Mouse (Mus musculus) intestine, postnatal 0 days (tissue): ENCODE measurements around the gene Msrb3. TPM values are rescaled to one million over a fixed set of nuclear protein-coding genes. Genes with fewer than 3 reads are reported as not detected.

Experiments
- ATAC-seq: fragments of 200-750 bp; cut with Nextera tagmentation; 2 replicates; pipeline ENCODE4 v1.8.0; 2017; ENCODE audit warnings: mild to moderate bottlenecking, moderate TSS enrichment, moderate library complexity
- H3K27ac ChIP-seq: fragments of 300-500 bp; sonication (generic); 2 replicates; pipeline ENCODE4 v1.5.1; 2014; ENCODE audit warnings: mild to moderate bottlenecking, low read depth, low read length, moderate library complexity
- H3K27me3 ChIP-seq: fragments of 300-500 bp; sonication (generic); replicated peaks from 2 replicates; pipeline ENCODE4 v1.6.1; 2014; ENCODE audit warnings: low read length, mixed read lengths; ENCODE audit not compliant: control insufficient read depth, insufficient read depth
- H3K36me3 ChIP-seq: fragments of 300-500 bp; sonication (generic); 2 replicates; pipeline ENCODE4 v1.6.1; 2014; ENCODE audit warnings: mild to moderate bottlenecking, moderate library complexity; ENCODE audit not compliant: control insufficient read depth, insufficient read depth
- H3K4me1 ChIP-seq: fragments of 300-500 bp; sonication (generic); replicated peaks from 2 replicates; pipeline ENCODE4 v1.6.1; 2014; ENCODE audit warnings: antibody characterized with exemption, low read length, mixed read lengths; ENCODE audit not compliant: control insufficient read depth, insufficient read depth
- H3K4me2 ChIP-seq: fragments of 300-500 bp; sonication (generic); replicated peaks from 2 replicates; pipeline ENCODE4 v1.6.1; 2014; ENCODE audit warnings: low read depth, mild to moderate bottlenecking, moderate library complexity
- H3K4me3 ChIP-seq: fragments of 300-500 bp; sonication (generic); 2 replicates; pipeline ENCODE4 v1.5.1; 2014; ENCODE audit warnings: low read depth, low read length
- H3K9ac ChIP-seq: fragments of 300-500 bp; sonication (generic); 2 replicates; pipeline ENCODE4 v1.6.1; 2014; ENCODE audit warnings: mild to moderate bottlenecking, low read depth, low read length
- H3K9me3 ChIP-seq: fragments of 300-500 bp; sonication (generic); 2 replicates; pipeline ENCODE4 v1.6.1; 2016; ENCODE audit warnings: mixed run types; ENCODE audit not compliant: control insufficient read depth
- CTCF ChIP-seq: sonication (generic); IDR thresholded peaks from 2 replicates; pipeline ENCODE4 v1.5.1; 2016; ENCODE audit warnings: low read depth, mild to moderate bottlenecking, control low read depth, antibody characterized with exemption, moderate library complexity
- WGBS: fragments of 180-500 bp; shearing (Covaris S2); extraction: QIAGEN DNeasy Blood & Tissue Kit; methylation state at CpG from one replicate; pipeline ENCODE4 v1.1.7; 2014; 5-methylcytosine and 5-hydroxymethylcytosine counted together
- polyA plus RNA-seq: library from polyadenylated mRNA; unstranded; fragments of >200 nt; fragmentation: Nextera tagmentation; extraction: Ambion mirVana; gene quantifications from 2 replicates; pipeline ENCODE4 v1.2.1, GENCODE M21; 2015

The Msrb3 gene
- polyA plus RNA-seq, 1 experiment from 2014 or later: 17.2 TPM

DNA sequence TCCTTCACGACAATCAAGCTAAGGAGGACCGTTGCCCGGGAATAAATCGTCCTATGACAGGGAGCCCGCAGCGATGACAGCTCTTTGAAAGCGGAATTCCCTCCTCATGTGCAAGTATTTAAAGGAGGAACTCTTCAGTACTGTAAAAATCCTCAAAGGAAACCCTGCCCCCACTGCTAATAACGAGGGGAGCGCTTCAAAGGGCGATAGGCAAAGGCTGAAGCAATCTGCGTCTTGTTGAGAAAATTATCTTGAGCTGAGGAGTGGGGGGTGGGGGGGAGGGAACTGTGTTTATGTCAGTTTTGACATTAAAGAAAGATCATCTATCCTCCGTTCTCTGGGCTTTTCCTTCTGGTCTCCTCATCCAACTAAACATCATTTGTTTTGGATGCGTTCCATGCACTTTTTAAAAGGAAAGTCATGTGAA is 104.5 kb downstream of the Msrb3 start:
- Histone ChIP-seq H3K9ac (no peak overlapping the region), H3K4me1 (0 out of 2 replicates have a peak, but pooled peaks cover 3% of the 10 kb centered on the region), H3K4me3 (no peak overlapping the region), H3K36me3 (peaks cover 4% of the 10 kb centered on the region; the same call in 1 of the 2 replicates), H3K9me3 (no peaks in the 10 kb centered on the region), H3K27me3 (no peaks in the 10 kb centered on the region), H3K4me2 (0 out of 2 replicates have a peak overlapping the region, but pooled peaks have one; percentile 6), H3K27ac (no peak overlapping the region)
- ATAC-seq: no peak
- TF ChIP-seq CTCF: no peak
- 18% methylated on average over 13 of the region's 13 CpGs for WGBS

DNA sequence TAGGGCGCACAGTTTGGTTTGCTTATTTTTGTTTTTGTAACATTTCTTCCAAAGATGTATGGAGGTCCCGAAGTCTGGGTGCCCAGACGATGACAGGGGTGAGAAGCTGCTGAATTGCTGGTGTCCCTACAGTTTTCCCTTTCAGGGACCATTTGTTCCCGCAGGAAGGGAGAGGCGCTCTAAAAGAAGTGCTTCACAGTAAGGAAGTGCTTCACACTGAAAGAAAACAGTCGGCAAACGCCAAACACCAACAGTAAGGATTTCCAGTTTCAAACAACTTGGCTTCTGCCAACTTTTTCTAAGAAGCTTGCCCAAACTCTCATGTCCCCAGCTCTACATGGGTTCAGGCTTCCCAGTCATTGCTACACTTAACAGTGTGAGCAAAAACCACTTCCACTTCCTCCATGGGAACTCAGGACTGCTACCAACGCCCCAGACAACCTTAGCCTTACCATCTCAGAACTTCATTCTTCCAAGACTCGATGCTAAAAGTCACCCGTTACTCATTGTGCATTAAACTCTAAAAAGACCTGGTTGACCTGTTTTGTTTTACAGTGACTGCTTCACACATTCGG is 106.6 kb downstream of the Msrb3 start:
- Histone ChIP-seq H3K4me3 (no peak overlapping the region), H3K4me2 (no peak overlapping the region), H3K9ac (no peak overlapping the region), H3K27me3 (no peaks in the 10 kb centered on the region), H3K9me3 (no peaks in the 10 kb centered on the region), H3K27ac (no peak overlapping the region), H3K36me3 (peaks cover 4% of the 10 kb centered on the region; the same call in 1 of the 2 replicates), H3K4me1 (0 out of 2 replicates have a peak, but pooled peaks cover 3% of the 10 kb centered on the region)
- WGBS: 68% methylated on average over 11 of the region's 11 CpGs
- no peak for ATAC-seq
- TF ChIP-seq CTCF: no peak

DNA sequence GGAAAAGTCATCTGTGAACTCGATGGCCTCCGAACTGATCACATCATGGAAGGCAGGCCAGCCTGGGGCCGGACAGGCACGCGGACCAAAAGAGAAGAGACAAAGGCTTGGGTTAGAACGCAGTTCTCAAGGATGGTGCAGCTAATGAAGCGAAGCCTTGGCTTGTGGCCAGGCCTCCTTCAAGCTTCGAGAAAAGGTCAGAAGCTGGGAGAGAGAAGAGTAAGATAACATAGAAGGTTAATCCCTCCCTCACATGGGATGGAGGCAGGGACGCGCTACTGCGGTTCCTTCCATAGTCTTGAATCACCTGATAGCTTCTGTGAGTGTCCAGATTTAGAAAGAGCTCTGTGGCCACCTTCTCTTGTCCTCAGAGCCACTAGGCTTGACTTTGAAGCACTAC is 107.5 kb downstream of the Msrb3 start:
- 87% methylated on average over 11 of the region's 11 CpGs for WGBS
- H3K4me2 ChIP-seq: no peak overlapping the region
- H3K9me3 ChIP-seq: no peaks in the 10 kb centered on the region
- H3K36me3 ChIP-seq: peaks cover 4% of the 10 kb centered on the region; the same call in 1 of the 2 replicates
- 0 out of 2 replicates have a peak, but pooled peaks cover 3% of the 10 kb centered on the region for H3K4me1 ChIP-seq
- ATAC-seq: no peak
- no peak for TF ChIP-seq CTCF
- H3K9ac ChIP-seq: no peak overlapping the region
- no peaks in the 10 kb centered on the region for H3K27me3 ChIP-seq
- no peak overlapping the region for H3K4me3 ChIP-seq
- no peak overlapping the region for H3K27ac ChIP-seq

DNA sequence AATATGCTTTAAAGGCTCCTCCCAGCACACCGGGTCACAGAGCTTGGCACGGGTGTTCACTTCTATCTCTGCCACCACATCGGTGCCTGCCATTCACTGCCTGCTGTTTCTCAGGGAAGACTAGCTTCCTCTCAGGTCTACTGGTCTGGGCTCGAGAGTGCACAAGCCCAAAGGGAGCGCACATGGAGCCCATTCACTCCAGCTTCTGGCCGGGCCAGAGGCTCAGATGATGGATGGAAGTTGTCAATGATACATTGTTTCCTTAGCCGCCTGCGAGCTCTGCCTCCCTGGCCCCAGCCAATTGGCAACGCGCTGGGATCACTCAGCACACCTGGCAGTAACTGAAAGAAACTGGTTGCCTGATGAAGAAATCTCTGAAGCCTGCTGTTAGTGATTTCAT is 111.7 kb downstream of the Msrb3 start:
- Histone ChIP-seq H3K4me1 (0 out of 2 replicates have a peak, but pooled peaks cover 3% of the 10 kb centered on the region), H3K4me3 (no peak overlapping the region), H3K27ac (no peak overlapping the region), H3K27me3 (no peaks in the 10 kb centered on the region), H3K9me3 (no peaks in the 10 kb centered on the region), H3K9ac (no peak overlapping the region), H3K4me2 (no peak overlapping the region), H3K36me3 (peaks cover 4% of the 10 kb centered on the region; the same call in 1 of the 2 replicates)
- no peak for ATAC-seq
- 40% methylated on average over 10 of the region's 10 CpGs for WGBS
- TF ChIP-seq CTCF: no peak

DNA sequence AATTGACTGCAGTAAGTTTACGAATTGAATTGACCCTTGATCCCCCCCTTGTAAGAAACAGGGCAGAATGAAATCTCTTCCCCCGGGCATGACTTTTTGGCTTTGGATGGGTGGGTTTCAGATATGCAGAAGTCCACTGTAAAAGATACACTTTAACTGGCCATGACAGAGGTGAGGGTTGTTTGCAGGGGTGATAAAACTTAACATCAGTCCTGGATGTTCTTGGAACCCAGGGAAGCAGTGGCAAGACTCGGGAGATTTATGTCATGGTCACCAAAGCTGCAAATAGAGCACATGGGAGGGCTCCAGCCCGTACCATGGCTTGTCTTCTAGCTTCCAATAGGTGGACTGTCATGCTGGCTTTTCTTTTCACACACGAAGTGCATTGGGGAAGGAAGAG is 114.4 kb downstream of the Msrb3 start:
- no peaks in the 10 kb centered on the region for H3K27me3 ChIP-seq
- H3K9me3 ChIP-seq: no peaks in the 10 kb centered on the region
- no peak overlapping the region for H3K4me3 ChIP-seq
- H3K27ac ChIP-seq: no peak overlapping the region
- WGBS: 58% methylated on average over 5 of the region's 5 CpGs
- no peaks in the 10 kb centered on the region for H3K36me3 ChIP-seq
- H3K4me2 ChIP-seq: no peak overlapping the region
- TF ChIP-seq CTCF: no peak
- ATAC-seq: no peak
- no peak overlapping the region for H3K9ac ChIP-seq
- H3K4me1 ChIP-seq: no peaks in the 10 kb centered on the region

DNA sequence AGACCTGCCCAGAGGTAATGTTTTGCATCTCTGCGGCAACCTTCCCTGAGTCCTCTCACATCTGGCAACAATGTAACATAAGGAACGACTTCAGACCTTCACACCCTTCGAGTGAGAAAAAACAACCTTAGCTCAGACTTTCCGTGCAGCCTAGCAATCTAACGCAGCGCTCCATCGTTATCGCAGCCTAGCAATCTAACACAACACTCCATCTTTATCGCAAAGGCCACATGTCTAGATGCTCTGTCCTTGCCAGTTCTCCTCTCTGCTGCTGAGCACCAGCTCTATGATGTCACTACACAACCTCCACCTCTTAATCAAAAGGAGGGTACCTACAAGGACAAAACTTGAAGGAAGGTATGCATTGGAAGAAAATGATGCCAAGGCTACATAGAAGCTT is 115.5 kb downstream of the Msrb3 start:
- Histone ChIP-seq H3K4me3 (no peak overlapping the region), H3K9ac (no peak overlapping the region), H3K4me2 (no peak overlapping the region), H3K4me1 (no peaks in the 10 kb centered on the region), H3K9me3 (no peaks in the 10 kb centered on the region), H3K36me3 (no peaks in the 10 kb centered on the region), H3K27ac (no peak overlapping the region), H3K27me3 (no peaks in the 10 kb centered on the region)
- no peak for ATAC-seq
- TF ChIP-seq CTCF: no peak
- 85% methylated on average over 9 of the region's 9 CpGs for WGBS
